Mouse (Mus musculus): ENCODE results near the gene Gm16429. TPM values are rescaled to one million over a fixed set of nuclear protein-coding genes. Genes with fewer than 3 reads are reported as not detected.
"Not testable (repeated sequence)": the region's sequence is repeated elsewhere in the genome, so short reads cannot be mapped to it uniquely, and the experiment has no call there.

Gene Gm16429
- total RNA-seq (2014; rRNA removed) = not detected in 2 replicates
- not detected in 2 replicates for polyA plus RNA-seq (2015; fragmentation: Nextera tagmentation; extraction: Ambion mirVana)

DNA sequence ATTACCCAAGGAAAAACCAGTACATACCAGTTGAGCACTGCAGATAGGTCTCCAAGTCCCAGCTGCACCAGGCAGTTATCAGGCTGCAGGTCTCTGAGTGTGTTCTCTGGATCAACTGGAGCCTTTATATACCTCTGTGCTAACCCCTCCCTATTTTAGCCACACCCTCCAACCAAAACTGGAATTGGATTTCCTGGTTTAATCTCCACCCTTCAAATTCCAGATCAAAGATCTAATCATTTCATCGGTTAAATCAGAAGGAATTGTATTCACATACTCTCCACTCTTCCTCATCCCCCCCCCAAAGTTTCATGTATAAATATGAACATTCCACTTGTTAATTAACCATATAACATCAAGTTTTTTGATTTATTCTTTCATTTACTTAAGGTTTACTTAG lies at the start of gene Gm16429:
Gene Gm16429 (minus strand): TSS at position 101 of the 400 bp plus-strand sequence.
- WGBS = no CpG with 5 or more reads among the region's 1 CpGs
- H3K4me2 ChIP-seq (ENCODE audit: low read depth, low read length); H3K27ac ChIP-seq; H3K4me3 ChIP-seq (ENCODE audit: low read length); H3K4me1 ChIP-seq (ENCODE audit: insufficient read depth, low read length); H3K36me3 ChIP-seq (ENCODE audit: insufficient read depth, low read length); ATAC-seq; H3K9me3 ChIP-seq (ENCODE audit: low read length); H3K27me3 ChIP-seq (ENCODE audit: insufficient read depth, low read length); H3K9ac ChIP-seq (replicated peaks; ENCODE audit: low read length); DNase-seq (ENCODE audit: low spot score): not testable (repeated sequence)

Other genes starting within 250 kb of the Gm16429 start
- gene Gm7792, start 85.3 kb downstream of the Gm16429 start, total RNA-seq (2014; rRNA removed) = not detected in 2 replicates
- gene Gm7792, start 85.3 kb downstream of the Gm16429 start, polyA plus RNA-seq (2015; fragmentation: Nextera tagmentation; extraction: Ambion mirVana) = not detected in 2 replicates
- not detected in 2 replicates for gene BC061212, start 141.5 kb upstream of the Gm16429 start, total RNA-seq (2014; rRNA removed)
- not detected in 2 replicates for gene BC061212, start 141.5 kb upstream of the Gm16429 start, polyA plus RNA-seq (2015; fragmentation: Nextera tagmentation; extraction: Ambion mirVana)
- gene Gm6351, start 147.3 kb upstream of the Gm16429 start, total RNA-seq (2014; rRNA removed) = not detected in 2 replicates
- gene Gm6351, start 147.3 kb upstream of the Gm16429 start, polyA plus RNA-seq (2015; fragmentation: Nextera tagmentation; extraction: Ambion mirVana) = not detected in 2 replicates